Mouse (Mus musculus) thymus, adult 2 months (tissue): Measurements from ENCODE around the gene Zfp385b. TPM values are rescaled to one million over a fixed set of nuclear protein-coding genes. Genes with fewer than 3 reads are reported as not detected.

Experiments
- DNase-seq: peaks from one replicate; pipeline ENCODE4 v3.0.0; 2021
- H3K27ac ChIP-seq: fragments of 200-500 bp; 2 replicates; pipeline ENCODE4 v1.5.1; 2012; ENCODE audit warnings: low read length, control low read depth; ENCODE audit not compliant: control insufficient read depth, insufficient read depth
- H3K27me3 ChIP-seq: fragments of 200-500 bp; 2 replicates; pipeline ENCODE4 v1.6.1; 2012; ENCODE audit warnings: mild to moderate bottlenecking, low read length, moderate library complexity, mixed read lengths; ENCODE audit not compliant: control insufficient read depth, insufficient read depth
- H3K36me3 ChIP-seq: fragments of 200-500 bp; 2 replicates; pipeline ENCODE4 v1.6.1; 2012; ENCODE audit warnings: mild to moderate bottlenecking, low read length, moderate library complexity; ENCODE audit not compliant: control insufficient read depth, insufficient read depth
- H3K4me1 ChIP-seq: fragments of 200-500 bp; replicated peaks from 2 replicates; pipeline ENCODE4 v1.6.1; 2012; ENCODE audit warnings: low read length; ENCODE audit not compliant: control insufficient read depth, insufficient read depth
- H3K4me3 ChIP-seq: fragments of 200-500 bp; 2 replicates; pipeline ENCODE4 v1.5.1; 2012; ENCODE audit warnings: mild to moderate bottlenecking, low read length, control low read depth, moderate library complexity; ENCODE audit not compliant: control insufficient read depth, insufficient read depth
- CTCF ChIP-seq: fragments of 200-500 bp; IDR thresholded peaks from 2 replicates; pipeline ENCODE4 v1.5.1; 2012; ENCODE audit warnings: mild to moderate bottlenecking, control low read depth, low read length, moderate library complexity, borderline replicate concordance; ENCODE audit not compliant: control insufficient read depth, poor library complexity, insufficient read depth; ENCODE audit errors: extremely low read depth
- POLR2A ChIP-seq: fragments of 200-500 bp; IDR thresholded peaks from 2 replicates; pipeline ENCODE4 v1.6.1; 2012; ENCODE audit warnings: mild to moderate bottlenecking, low read length, control low read depth, moderate library complexity; ENCODE audit not compliant: control insufficient read depth, poor library complexity, insufficient read depth; ENCODE audit errors: extremely low read depth
- WGBS: fragments of 180-500 bp; shearing (Covaris S2); methylation state at CpG from one replicate; pipeline ENCODE4 v1.1.7; 2018; 5-methylcytosine and 5-hydroxymethylcytosine counted together
- polyA plus RNA-seq: library from polyadenylated mRNA; depleted of rRNA; stranded (reverse); fragments of >200 nt; gene quantifications from 2 replicates; pipeline ENCODE4 v1.2.3, GENCODE M21; 2012

Gene Zfp385b
- polyA plus RNA-seq, 1 experiment, result 0.84 TPM

DNA sequence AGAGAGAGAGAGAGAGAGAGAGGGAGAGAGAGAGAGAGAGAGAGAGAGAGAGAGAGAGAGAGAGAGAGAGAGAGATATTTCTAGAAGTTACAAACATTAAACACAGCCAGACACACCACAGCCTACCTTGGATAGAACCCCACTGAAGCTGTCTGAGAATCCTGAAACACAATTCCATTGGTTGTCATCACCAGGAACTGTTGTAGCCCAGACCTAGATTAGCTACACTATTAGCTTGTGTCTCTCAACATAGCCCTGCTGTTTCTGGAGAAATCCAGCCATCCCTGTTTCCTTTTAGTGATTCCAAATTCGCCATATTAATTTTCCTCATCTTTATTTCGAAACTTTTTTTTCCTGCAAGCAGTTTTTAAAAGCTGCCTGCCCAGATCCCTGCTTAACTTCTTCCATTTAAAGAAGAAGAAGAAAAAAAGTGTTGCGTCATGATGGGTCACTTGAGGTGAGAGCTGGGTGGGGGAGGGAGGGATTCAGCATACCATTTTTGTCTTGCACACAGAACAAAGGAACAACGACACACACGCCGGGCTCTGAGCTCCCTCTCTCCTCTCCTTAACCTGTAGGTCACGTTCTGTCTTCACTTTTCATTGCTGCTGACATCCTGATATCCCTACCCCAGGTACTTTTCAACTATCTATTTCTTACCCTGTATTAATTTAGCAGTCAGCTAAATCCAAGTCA is 6.8 kb upstream of the Zfp385b start:
- Histone ChIP-seq H3K4me3 (no peak overlapping the region), H3K27me3 (no peaks in the 10 kb centered on the region), H3K36me3 (no peaks in the 10 kb centered on the region), H3K4me1 (no peaks in the 10 kb centered on the region), H3K27ac (no peak overlapping the region)
- whole genome bisulfite sequencing, result 74% methylated on average over 7 of the region's 7 CpGs
- DNase-seq, result no peak
- TF ChIP-seq POLR2A, result no peak
- TF ChIP-seq CTCF, result no peak

DNA sequence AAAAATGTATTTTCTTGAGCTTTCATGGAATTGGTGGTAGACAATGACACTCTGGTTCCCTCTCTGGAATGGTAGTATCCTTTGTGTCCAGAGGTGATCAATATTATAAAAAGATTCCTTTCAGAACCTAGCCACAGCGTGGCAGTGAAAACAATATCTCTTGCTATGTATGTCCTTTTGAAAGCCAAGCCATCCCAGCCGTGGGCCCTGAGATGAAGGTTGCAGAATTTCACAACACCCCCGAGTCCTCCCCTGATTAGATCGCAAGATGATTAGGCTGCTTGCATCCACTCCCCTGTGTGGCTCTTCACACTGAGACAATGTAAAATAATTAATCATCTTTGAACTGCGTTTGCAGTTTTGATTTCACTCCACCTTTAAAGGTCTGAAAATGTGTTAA is 3.6 kb upstream of the Zfp385b start:
- 95% methylated on average over 5 of the region's 5 CpGs for WGBS
- H3K27ac ChIP-seq, result no peak overlapping the region
- no peaks in the 10 kb centered on the region for H3K4me1 ChIP-seq
- TF ChIP-seq POLR2A (no peak), CTCF (no peak)
- H3K4me3 ChIP-seq, result no peak overlapping the region
- DNase-seq, result no peak
- no peaks in the 10 kb centered on the region for H3K27me3 ChIP-seq
- no peaks in the 10 kb centered on the region for H3K36me3 ChIP-seq

DNA sequence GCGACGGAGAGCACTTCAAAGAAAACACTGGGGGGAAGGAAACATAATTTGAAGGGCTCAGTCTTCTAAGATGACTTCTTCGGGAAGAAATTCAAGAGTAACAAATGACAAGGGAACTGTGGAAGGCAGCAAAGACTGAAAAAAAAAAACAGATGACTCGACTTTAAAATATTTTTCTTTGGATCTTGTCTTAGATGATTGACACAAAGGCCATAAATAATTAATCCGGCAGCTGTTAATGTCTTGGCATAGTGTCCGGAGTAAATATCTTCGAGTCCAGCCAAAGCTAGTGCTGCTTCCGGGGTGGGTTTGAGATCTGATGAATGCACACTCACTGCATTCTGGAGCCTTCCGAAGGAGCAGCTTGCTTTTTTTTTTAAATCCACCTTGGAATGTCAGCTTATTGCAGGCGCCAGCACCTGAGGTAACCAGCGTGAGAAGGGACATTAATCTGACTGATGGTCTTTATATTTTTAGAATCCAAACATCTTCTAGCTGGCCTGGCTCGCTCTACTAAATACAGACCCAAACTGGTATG is 2.0 kb downstream of the Zfp385b start:
- H3K36me3 ChIP-seq, result no peaks in the 10 kb centered on the region
- no peak overlapping the region for H3K4me3 ChIP-seq
- TF ChIP-seq POLR2A, result no peak
- TF ChIP-seq CTCF, result no peak
- no peaks in the 10 kb centered on the region for H3K4me1 ChIP-seq
- no peak for DNase-seq
- no peak overlapping the region for H3K27ac ChIP-seq
- H3K27me3 ChIP-seq, result no peaks in the 10 kb centered on the region; the same call in 1 of the 2 replicates
- 43% methylated on average over 12 of the region's 12 CpGs for WGBS

DNA sequence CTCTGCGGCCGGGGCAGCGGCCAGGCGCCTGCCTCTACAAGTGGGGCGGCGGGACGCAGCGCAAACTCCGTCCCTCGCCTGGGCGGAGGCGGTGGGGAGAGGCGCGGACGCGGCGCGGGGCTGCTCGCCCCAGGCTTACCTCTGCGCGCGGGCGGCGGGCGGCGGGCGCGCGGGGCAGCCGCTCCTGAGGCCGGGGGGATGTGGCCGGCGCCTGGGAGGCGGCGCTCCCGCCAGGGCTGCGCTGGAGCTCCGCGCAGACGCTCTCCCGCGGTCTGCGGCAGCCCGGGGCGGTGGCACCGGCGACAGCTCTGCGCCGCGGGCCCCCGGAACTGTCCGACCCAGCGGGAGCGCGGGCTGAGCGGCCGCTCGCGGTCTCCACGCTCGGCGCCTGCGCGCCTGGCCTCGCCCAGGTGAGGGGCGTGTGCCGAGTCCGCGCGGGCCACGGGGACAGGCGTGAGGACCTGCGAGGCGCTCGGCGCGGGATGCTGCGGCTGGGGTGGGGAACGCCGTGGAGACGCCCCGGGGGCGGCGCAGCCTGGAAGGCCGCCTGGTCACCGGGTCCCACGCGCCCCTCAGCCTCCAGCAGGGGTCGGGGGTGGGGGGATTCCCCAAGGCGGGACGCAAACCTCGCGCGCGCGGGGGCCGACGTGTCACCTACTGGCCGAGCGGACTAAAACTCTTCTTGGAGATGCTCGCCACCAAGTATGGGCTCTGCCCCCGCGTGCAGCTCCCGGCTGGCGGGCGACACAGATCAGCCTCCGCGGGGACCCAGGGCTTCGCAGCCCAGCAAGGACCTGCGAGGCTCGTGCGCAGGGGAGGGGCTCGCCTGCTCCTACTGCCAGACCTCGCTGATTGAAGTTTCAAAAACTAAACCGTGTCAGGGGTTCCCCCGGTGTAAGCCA is 2.8 kb downstream of the Zfp385b start:
- Histone ChIP-seq H3K27me3 (no peaks in the 10 kb centered on the region; the same call in 1 of the 2 replicates), H3K4me1 (no peaks in the 10 kb centered on the region), H3K36me3 (no peaks in the 10 kb centered on the region), H3K4me3 (no peak overlapping the region), H3K27ac (no peak overlapping the region)
- TF ChIP-seq CTCF (no peak), POLR2A (no peak)
- WGBS, result 3% methylated on average over 115 of the region's 116 CpGs
- DNase-seq, result no peak

DNA sequence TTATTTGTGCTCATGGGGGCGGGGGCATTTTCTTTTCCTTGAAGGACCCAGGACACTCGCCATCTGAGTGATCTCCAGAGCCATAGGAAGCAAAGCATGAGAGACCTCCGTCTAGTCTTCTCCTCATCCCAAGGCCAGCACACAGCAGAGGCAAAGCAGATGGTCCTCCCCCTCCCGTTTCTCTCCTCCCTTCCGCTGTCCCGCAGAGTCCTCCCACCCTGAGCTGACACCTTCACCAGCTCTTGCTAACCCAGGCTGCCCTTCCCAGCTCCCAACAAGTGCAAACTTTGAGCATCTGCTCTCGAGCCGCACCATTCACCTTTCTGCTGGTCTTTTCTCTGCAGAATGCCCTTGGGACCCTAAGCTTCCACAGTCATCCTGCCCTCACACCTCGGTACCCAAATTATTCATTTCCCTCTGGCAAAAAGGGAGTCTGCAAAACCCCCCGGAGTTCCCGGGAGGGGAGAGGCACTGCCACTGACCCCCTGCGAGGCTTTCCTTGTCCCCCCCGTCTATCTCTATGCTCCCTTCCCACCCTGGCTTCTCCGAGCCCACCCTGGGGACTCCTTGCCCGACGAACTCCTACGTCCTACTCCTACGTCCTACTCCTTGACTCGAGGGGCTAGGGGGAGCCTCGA is 3.5 kb downstream of the Zfp385b start:
- no peak for DNase-seq
- Histone ChIP-seq H3K4me3 (no peak overlapping the region), H3K27me3 (no peaks in the 10 kb centered on the region; the same call in 1 of the 2 replicates)

DNA sequence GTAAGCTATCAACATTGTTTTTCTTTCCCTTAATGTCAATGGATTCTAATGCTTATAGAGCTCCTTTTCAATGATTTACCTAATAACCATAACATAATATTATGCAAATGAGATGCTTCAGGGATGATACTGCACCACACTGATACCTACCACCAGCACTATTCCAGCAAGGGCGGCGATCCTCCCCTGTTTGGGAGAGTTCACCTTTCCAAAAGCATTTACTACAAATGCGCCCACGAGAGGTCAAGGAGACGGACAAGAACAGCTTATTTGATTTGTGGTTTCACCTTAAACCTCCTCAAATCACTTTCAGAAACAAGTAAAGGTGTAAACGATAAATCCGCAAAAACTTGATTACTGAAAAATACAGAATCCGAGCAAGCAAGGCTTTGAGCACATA is 4.5 kb downstream of the Zfp385b start:
- no peak overlapping the region for H3K27ac ChIP-seq
- DNase-seq, result no peak
- no peaks in the 10 kb centered on the region for H3K36me3 ChIP-seq
- no peaks in the 10 kb centered on the region; the same call in 1 of the 2 replicates for H3K27me3 ChIP-seq
- H3K4me1 ChIP-seq, result no peaks in the 10 kb centered on the region
- H3K4me3 ChIP-seq, result no peak overlapping the region
- TF ChIP-seq POLR2A, result no peak
- 88% methylated on average over 8 of the region's 8 CpGs for WGBS

More for the DNA sequence above, 3.5 kb downstream of the Zfp385b start:
- 9% methylated on average over 20 of the region's 20 CpGs for WGBS
- Histone ChIP-seq H3K4me1 (no peaks in the 10 kb centered on the region), H3K36me3 (no peaks in the 10 kb centered on the region), H3K27ac (no peak overlapping the region)
- TF ChIP-seq CTCF, result no peak
- TF ChIP-seq POLR2A, result no peak

DNA sequence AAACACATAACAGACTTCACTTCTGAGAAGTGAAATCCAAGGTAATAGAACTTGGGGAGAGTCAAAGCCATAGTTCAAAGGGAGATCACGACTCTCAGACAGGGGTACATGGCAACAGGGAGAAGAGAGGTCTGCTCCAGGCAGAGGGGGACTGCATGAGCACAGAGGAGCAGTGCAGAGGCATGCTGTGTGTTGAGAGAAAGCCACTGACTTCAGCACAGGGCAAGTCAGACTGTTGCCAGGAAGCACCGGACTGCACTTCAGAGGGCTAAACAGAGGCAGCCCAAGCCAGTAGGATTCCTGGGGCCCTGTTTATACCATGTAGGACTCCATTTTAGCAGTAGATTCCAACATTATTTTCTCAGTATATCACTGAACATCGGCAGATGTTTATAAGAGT is 6.4 kb downstream of the Zfp385b start:
- 85% methylated on average over 3 of the region's 3 CpGs for WGBS
- no peak for TF ChIP-seq POLR2A
- TF ChIP-seq CTCF, result no peak
- Histone ChIP-seq H3K4me1 (no peaks in the 10 kb centered on the region), H3K4me3 (no peak overlapping the region), H3K27ac (no peak overlapping the region), H3K36me3 (no peaks in the 10 kb centered on the region), H3K27me3 (no peaks in the 10 kb centered on the region; the same call in 1 of the 2 replicates)
- DNase-seq, result no peak
